Mouse (Mus musculus) left cerebral cortex, adult 9 months (tissue): ENCODE measurements around the gene Prrt2.

Experiments
- DNase-seq, 2 experiments: peaks; one replicate each; pipeline ENCODE4 v3.0.0; 2022; ENCODE audit warnings: low spot score in 2 of 2

Prrt2 gene

DNA sequence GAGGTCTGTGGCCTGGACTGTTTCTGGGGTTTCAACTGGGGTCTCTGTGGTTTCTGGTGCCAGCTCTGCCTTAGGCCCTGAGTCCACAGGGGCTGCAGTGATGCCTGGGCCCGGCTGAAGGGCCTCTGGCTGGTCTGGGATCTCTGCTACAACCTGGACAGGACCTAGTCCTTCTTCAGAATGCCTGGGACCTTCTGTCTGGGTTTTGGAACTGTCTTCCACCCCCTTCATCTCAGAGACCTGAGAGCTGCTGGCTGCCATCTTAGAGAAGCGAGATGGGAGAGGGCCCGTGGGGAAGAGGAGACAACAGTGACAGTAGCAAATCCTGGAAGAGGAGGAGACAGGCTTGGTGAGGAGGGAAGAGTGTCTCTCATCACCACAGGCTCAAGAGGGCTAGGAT is 980 bp downstream of the Prrt2 start:
- DNase-seq = no peak

DNA sequence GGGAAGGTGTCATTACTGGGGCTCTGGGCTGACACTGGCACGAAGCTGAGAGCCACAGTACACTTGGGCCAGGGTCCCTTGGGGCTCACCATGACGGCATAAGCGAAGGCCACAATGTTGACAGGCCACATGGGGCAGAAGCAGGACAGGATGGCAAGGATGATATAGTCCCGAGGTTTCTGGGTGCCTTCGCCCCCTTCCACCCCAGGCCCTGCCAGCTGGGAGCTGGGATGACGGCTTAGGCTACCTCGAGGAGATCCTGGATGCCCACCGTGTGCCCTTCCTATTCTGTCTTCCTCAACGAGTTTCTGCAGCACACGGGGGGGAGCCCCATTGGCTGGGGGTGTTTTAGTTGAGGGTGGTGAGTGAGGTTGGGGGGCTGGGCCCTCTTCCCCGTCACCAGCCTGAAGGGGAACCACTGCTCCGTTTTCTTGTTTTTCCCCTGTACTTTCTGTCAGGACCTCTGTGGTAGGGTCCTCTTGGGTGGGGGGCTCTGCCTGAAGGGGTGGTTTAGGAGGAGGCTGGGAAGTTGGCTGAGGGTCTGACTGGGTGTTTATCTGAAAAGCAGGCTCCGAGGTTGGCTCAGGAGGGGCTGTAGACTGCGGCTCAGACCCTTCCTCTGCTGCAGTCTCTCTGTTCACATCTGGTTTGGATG is 1.6 kb downstream of the Prrt2 start:
- DNase-seq = no peak

DNA sequence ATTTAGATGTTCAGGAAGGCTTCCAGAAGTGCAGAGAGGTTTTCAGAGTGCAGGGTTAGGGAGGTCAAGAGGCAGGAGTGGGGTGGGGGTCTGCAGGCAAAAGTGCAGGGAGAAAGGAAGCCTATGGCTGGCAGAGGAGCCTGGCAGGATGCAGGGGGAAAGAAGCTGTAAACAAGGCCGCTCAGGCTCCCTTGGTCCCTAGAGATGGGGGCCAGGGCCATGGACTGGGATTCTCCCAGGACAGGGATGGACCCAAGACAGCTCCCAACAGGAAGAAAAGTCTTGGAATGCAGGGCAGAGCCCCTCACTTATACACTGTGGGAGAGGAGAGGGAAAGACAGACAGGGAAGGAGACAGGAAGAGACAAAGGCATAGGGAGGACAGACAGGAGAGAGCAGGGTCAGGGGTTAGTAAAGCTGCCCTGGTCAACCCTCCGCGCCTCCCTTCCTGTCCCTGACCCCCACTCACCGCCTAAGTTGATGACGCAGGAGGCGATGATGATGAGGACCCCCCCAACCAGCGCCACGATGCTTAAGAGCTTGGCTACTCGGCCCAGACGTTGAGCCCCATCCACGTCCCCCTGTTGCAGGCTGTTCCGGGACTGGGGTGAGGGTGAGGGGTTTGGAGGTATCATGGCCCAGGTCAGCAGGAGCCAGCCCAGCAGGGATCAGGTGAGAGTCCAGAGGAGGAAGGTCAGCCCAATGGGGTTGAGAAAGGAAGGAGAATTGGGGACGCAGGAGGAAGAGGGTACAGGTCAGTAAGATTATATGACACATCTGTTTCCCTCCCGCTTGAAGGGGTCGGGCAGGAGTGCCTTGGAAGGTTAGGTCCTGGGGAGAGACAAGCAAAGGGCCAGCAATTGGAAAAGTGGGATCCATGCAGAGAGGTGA is 2.4 kb downstream of the Prrt2 start:
- DNase-seq = no peak

DNA sequence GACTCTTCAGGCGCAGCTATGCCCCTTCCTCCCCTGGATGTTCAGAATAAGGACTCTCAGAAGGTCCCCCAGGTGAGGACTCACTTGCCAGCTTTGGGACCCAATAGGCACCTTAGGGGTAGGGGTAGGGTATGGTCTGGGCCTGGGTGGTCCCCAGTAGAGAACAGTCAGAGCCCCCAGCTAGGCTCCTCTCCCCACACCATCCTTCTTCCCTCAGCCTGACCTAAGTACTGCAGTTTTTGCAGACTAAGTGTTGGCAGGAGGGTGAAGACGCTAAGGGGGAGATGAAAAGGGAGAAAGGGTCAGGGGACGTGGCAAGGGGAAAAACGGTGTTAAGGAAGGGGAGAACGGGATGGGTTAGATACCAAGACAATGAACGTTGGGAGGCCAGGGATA is 3.1 kb downstream of the Prrt2 start:
- DNase-seq = no peak

DNA sequence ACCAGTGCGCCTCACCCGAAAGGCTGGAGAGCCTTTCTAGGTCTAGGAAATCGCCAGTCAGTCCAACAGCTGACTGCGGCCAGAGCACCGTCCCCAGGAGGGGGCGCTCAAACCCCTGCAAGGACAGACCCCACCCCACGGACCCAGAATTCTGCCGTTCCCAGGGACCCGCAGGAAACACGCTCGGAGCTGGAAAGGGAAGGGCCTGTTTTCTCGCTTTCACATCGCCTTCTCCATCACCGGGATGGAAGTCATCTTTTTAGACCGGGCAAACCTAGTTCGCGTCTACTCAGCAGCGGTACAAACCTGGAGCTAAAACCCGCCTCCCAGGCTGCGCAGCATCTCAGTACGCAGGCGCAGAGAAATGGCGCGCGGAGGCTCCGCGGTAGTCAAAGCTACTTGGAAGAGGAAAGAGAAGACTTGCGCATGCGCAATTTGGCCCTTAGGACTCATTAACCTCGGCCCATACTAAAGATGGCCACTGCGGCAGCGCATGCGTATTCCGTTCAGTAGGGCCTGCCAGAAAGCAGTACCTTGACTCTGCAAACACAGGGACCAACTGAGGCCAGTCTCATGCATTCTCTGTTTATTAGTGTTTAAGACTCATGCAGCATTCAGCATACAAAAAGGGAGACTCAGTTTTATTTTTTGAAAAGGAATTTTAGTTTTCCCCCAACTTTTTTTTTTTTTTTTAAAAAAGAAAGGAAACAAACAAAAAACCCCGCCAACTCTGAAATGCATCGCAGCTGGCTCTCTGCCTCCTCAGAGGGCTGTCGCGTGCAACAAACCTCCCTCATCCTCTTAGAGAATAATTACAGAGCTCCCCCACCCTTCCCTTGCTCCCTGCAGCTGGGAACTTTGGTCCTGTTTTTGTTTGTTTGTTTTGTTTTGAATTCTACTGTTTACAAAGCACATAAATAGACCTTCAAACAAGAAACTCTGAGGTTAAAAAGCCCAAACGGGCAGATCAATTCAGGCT is 3.8 kb downstream of the Prrt2 start, which contains the start of gene Pagr1a:
TSS of gene Pagr1a (minus strand) at position 382 of the 979 bp plus-strand sequence.
- peak; percentile 93 to 98 for DNase-seq

DNA sequence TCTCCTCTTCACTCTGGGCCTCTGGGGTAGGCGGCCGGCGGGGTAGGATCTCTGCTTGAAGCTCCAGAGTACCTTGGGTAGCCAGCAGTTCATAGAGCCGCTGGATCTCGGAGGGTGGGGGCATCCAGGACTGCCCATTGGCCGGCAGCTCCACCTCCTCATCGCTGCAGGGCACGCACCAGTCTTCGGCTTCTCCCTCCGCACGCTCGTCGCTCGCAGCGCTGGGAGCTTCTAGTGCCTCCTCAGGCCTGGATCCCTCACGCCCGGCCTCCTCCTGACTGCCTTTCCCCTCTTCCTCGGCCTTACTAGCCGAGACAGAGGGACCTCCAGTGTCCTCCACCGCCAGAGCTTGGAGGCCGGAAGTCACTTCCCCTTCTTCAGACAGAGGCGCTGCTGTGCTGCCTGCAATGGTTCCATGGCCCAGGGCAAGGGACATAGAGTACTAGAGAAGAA is 4.5 kb downstream of the Prrt2 start:
- peak in 1 of 2 experiments; percentile 66 for DNase-seq

DNA sequence TGATC is 4.7 kb downstream of the Prrt2 start, which contains the start of gene Pagr1b:
TSS of gene Pagr1b (minus strand) at position 4 of the 5 bp plus-strand sequence.
- DNase-seq = no peak

DNA sequence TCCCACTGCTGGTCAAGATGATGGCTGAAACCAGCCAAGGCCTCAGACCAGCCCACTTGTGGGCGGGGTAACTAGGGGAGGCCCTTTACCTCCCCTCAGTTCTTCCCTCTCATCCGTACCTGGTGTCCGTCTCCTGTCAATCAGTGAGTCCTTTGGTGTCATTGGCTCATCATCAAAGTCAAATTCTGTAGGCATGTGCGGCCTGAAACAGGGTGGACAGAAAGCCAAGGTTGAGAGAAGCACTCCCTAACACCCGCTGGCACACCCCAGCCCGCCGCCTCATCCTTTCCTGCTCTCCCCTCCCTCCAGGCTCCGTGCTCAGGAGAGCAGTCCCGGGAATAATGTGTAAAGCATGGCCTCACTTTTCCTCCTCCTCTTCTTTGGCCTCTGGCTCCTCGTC is 4.9 kb downstream of the Prrt2 start:
- no peak for DNase-seq

DNA sequence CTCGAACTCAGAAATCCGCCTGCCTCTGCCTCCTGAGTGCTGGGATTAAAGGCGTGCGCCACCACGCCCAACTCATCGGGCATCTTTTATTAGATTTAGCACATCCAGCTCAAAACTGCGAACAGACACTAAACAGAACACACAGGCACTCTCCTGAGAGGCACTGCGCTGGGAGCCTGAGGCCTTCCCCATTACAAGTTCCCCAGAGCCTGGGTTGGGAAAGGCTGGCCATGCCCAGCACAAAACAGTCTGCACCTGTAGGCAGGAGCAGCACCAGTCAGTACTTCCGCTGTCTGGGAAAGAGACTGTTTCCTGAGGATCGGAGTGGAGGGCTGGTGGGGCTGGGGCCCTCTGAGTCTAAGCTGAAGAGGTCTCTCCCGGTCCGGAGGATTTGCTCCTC is 6.0 kb downstream of the Prrt2 start:
- DNase-seq = no peak

DNA sequence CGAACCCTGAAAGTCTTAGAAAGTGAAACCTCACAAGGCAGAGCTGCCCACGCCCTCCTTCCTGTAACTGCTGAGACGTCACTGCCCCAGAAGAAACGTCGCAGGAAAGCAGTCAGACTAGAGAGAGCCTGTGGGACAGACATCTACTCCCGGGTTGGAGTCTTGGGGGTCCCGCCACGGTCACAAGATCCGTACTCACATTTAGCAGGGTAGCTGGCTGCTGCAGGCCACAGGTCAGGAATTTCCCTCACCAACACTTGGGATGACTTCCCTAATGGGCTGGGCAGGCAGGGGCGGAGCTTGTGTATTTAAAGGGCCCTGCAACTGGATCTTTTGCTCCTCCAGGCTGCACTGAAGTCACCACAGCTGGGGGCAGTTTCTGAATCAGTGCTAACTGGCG is 6.7 kb downstream of the Prrt2 start, which contains the start of gene Mvp:
TSS of gene Mvp (minus strand) at position 302 of the 400 bp plus-strand sequence.
- DNase-seq = no peak

DNA sequence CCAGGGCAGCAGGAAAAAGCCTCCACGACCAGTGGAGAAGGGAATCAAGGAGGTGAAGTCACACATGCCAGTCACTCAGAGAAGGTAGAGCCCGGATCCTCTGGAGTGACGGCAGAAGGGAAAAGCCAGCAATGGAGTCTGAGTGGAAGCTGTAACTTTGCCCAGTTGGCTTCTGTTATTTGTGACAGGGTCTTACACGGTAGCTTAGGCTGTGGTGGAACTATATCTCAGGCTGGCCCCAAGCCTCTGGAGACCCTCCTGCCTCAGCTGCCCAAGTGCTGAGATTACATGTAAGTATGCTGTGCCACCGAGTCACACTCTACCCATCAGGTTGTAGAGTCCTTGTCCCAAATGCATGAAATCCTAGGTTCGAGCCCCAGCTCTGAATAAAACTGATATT is 7.6 kb downstream of the Prrt2 start:
- no peak for DNase-seq

DNA sequence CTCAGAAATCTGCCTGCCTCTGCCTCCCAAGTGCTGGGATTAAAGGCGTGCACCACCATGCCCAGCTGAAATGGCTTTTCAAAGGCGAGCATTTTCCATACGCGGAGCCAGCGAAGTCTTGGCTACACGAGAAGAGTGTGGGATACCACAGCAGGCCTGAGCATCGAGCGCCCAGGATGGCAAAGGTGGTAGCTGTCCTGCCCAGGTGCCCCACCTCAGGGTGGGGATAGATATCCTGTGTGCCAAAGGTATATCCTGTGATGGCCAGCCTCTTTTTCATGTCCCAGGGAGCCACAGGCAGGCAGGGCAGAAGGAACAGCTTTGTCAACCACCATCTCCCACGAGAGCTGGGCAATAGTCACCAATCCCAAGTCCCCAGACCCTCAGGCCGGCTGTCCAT is 8.2 kb downstream of the Prrt2 start:
- DNase-seq = no peak

DNA sequence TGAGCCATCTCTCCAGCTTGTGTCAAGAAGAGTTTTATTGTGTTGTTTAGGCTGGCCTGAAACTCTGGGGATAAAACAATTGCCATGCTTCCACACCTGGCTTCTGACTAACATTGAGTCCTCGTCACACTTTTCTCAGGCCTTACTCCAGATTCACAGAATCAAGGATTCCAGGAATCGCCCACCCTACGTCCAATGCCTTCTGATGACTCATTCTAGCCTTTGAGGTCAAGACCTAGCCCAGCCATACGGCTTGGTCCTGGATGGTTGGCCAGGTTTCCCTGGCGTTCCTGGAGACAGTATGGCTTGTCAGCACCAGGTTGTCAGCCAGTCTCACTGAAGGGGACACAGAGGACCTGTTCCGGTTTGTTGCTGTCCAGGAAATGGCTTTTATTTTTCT is 8.6 kb downstream of the Prrt2 start:
- DNase-seq = no peak

DNA sequence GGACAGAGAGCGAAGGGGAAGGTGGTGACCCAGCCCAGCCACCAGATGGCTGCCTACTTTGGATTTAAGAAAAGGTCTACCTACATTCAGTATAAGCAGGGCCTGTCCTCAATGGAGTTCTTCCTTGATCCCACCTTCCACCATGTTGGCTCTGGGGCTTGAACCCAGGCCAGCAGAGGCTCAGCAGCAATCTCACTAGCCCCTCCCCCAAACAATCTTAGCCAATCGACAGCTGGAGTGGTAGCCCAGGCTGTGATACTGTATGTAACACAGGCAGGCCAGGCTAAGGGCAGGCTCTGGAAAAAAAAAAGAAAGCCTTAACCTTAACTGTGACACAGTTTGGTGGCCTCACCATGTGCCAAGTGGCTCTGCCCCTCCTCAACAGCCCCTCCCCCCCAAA is 9.3 kb downstream of the Prrt2 start:
- DNase-seq = no peak

DNA sequence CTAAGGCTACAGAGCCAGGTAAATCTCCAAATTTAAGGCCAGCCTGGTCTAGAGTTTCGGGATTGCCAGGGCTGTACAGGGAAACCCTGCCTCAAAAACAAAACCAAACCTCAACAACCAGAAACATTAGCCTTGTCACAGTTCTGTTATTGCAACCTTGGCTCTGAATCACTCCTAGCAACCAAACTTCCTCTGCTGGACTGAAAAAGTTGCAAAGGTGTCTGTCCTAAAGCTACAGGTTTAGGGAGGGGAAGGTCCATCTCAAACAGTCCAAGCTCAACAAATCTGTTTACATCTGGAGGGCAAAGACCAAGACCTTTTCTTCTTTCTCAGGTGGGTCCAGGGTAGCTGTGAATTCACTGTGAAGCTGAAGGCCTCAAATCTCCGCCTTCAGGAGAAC is 10.0 kb downstream of the Prrt2 start:
- no peak for DNase-seq

DNA sequence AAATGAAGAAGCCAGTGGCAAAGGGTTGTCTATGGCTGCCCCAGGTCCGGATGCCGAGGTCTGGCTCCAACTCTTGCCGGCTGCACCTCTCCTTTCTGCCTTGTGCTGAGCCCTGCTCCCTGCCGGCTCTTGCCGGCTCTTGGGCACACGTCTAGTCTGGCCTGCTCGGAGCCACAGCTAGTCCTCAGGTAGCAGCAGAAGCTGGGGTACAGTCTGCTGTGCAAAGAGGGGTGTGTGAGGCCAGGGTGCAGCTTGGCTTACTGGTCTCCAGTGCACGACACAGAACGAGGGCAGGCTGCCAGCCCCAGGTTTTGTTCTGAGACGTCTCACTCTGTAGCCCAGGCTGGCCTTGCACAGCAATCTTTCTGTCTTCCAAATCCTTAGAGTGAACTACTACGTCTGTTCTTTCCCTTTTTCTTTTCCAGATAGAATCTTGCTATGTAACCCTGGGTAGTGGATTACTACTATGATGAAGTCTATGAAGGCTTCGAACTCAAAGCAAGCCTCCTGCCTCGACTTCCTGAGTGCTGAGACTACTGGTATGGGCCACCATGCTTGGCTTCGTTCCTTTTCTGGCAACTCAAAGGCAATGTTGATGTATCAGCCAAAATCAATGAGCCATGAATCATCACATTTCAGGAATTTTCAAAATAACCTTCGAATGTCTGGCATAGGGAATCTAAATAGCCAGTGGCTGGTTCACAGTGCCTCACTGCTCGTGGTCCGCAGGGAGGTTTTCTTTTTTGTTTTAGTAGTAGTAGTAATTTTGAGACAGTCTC is 11.5 kb downstream of the Prrt2 start:
- DNase-seq = no peak

DNA sequence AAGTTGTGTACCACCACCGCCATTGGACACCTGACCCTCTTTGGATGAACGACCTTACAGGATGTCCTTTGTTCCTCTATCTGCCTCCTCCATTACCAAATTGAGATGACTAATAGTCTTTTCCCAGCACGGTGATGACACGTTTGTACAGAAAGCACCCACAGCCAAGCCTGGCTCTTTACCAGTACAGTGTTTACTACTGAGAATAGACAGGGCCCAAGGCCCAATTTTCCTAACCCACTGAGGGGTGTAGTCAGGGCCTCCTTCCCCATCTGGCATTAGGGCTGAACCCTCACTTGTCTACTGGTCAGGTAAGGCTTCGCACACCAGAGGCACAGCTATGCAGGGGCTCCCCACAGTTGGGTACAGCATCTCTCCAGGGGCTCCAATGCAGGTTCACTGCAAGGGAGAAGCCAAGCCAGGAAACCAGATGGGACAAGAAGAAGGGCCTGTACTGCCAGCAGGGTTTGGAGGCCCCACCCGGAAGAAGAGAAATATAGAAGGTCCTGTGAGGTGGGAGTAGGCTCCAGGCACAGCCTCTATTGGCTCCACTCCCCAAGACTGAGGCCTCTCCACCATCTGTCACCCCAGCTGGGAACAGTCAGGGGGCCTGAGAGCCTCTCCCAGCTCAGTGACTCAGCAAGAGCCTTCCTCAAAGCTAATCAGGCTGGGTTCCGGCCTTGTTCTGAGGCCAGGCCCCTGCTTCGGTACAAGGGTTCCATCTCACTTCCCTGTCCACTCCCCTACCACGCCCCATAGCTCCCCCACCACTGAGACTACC is 12.6 kb downstream of the Prrt2 start:
- DNase-seq = peak in 1 of 2 experiments; percentile 89

DNA sequence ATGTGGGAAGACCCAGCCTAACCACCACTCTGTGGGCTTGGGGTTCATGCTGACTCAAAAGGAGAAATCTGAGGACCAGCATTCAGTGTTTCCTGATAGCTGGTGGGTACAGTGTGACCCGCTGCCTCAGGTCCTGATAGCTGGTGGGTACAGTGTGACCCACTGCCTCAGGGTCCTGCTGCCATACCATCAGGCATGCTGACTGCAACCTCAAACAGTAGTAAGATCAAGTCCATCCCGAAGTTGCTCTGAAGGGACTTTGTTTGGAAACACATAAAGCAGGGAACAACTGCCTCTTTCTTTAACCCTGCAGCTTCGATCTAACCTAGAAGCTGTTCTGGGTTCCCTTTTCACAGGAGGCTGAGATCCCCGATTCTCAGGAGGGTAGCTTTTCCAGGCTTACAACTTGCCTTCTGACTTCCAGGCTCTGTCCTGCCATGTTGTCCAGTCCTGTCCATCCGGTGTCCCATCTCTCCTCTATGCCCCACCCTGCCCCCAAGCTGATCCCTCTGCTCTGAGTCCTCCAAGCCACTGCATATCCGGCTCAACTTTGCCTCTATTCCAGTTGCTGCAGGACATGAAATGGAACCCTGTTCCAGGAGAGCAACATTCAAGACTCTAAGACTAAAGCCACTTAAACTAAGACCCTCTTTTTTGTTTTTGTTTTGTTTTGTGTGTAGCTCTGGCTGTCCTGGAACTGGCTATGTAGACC is 13.5 kb downstream of the Prrt2 start:
- no peak for DNase-seq

DNA sequence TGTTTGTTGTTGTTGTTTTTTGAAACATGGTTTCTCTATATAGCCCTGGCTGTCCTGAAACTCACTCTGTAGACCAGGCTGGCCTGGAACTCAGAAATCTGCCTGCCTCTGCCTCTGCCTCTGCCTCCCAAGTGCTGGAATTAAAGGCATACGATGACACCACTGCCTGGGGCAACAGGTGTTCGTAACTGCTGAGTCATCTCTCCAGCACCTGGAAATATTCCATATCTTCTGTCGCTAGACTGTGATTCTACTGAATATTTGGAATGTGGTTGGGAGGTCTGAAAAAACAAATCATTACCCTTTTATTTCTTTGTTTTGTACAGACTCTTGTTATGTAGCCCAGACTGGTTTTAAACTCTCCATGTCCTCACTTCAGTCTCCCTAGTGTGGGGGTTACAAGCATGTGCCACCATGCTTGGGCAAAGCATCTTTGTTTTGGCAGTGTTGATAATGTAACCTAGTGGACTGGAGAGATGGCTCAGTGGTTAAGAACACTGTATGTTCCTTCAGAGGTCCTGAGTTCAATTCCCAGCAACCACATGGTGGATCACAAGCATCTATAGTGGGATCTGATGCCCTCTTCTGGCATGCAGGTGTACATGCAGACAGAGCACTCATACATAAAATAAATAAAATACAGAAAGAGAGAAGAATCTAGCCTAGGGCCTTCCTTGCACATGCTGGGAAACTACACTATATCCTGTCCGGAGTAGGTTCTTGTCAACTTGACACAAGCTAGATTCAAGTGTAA is 16.7 kb downstream of the Prrt2 start:
- DNase-seq = no peak

DNA sequence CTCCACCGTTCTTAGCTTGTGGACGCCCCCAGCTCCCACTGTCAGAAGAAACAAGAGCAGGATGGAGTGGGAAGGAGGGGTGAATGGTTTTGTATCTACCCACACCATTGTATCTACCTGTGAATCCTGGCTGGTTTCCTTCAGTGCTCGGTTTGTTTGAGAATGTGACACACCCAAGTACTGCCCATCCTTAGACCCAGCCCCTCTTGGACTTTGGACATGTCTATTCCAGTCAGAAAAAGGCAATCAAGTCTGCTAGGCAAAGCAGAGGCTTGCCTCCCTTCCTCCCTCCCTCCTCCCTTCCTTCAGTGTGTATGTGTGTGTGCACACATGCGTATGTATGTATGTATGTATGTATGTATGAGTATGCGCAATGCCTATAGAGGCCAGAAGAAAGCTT is 17.4 kb downstream of the Prrt2 start:
- no peak for DNase-seq
